Mouse (Mus musculus) lung, embryonic 14.5 days (tissue): Measurements from ENCODE around the gene Tmem150c. TPM values are rescaled to one million over a fixed set of nuclear protein-coding genes. Genes with fewer than 3 reads are reported as not detected.

Source experiments
- ATAC-seq: fragments of 200-750 bp; cut with Nextera tagmentation; 2 replicates; pipeline ENCODE4 v1.8.0; 2017; ENCODE audit warnings: mild to moderate bottlenecking, moderate TSS enrichment, moderate library complexity; ENCODE audit not compliant: insufficient read depth
- DNase-seq: peaks from one replicate; pipeline ENCODE4 v3.0.0-alpha.2; 2015
- H3K27ac ChIP-seq: fragments of 300-500 bp; sonication (generic); 2 replicates; pipeline ENCODE4 v1.5.1; 2014; ENCODE audit warnings: low read depth, mild to moderate bottlenecking, moderate library complexity
- H3K27me3 ChIP-seq: fragments of 300-500 bp; sonication (generic); 2 replicates; pipeline ENCODE4 v1.6.1; 2014; ENCODE audit warnings: low read length, control low read depth; ENCODE audit not compliant: insufficient read depth
- H3K36me3 ChIP-seq: fragments of 300-500 bp; sonication (generic); 2 replicates; pipeline ENCODE4 v1.6.1; 2014; ENCODE audit warnings: control low read depth; ENCODE audit not compliant: insufficient read depth
- H3K4me1 ChIP-seq: fragments of 300-500 bp; sonication (generic); 2 replicates; pipeline ENCODE4 v1.6.1; 2014; ENCODE audit warnings: antibody characterized with exemption, control low read depth; ENCODE audit not compliant: insufficient read depth
- H3K4me2 ChIP-seq: fragments of 300-500 bp; sonication (generic); 2 replicates; pipeline ENCODE4 v1.6.1; 2014; ENCODE audit warnings: mild to moderate bottlenecking
- H3K4me3 ChIP-seq: fragments of 300-500 bp; sonication (generic); 2 replicates; pipeline ENCODE4 v1.5.1; 2014; ENCODE audit warnings: low read depth, low read length
- H3K9ac ChIP-seq: fragments of 300-500 bp; sonication (generic); 2 replicates; pipeline ENCODE4 v1.6.1; 2014
- H3K9me3 ChIP-seq: fragments of 300-500 bp; sonication (generic); 2 replicates; pipeline ENCODE4 v1.6.1; 2016; ENCODE audit warnings: low read depth, low read length, control low read depth
- CTCF ChIP-seq: IDR thresholded peaks from 2 replicates; pipeline ENCODE4 v1.5.1; 2016; ENCODE audit warnings: antibody characterized with exemption, low read depth
- WGBS: fragments of 180-500 bp; shearing (Covaris S2); extraction: QIAGEN DNeasy Blood & Tissue Kit; methylation state at CpG from one replicate; pipeline ENCODE4 v1.1.7; 2014; 5-methylcytosine and 5-hydroxymethylcytosine counted together
- polyA plus RNA-seq: library from polyadenylated mRNA; unstranded; fragments of >200 nt; fragmentation: Nextera tagmentation; extraction: Ambion mirVana; gene quantifications from 2 replicates; pipeline ENCODE4 v1.2.1, GENCODE M21; 2014

Gene Tmem150c
- polyA plus RNA-seq, 1 experiment from 2014 or later: 3.3 TPM

DNA sequence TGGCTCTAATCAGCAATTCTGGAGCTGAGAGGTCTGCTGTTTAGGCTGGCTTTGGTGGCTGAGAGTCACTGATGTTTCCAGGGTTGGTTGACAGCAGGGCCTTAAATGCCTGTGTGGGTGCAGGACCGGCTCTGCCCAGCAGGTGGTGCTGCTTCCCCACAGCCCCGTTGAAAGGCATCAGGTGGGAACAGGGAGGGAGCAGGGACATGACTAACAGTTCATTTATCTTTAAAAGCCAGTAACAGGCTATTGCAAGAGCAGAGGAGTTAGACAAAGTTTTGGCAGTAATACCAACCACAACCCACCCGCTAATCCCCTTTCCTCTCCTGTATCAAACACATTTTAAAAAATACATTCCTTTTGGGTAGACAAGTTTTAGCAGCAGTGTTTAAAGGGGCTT lies 89.4 kb downstream of the Tmem150c start:
- TF ChIP-seq CTCF: peak; percentile 99
- peaks cover 46% of the 10 kb centered on the region for H3K36me3 ChIP-seq
- ATAC-seq (peak; percentile 66; the same call in 1 of the 2 replicates), DNase-seq (peak; percentile 90)
- no peak overlapping the region for H3K4me3 ChIP-seq
- WGBS: 10% methylated on average over 3 of the region's 3 CpGs
- no peak overlapping the region for H3K9ac ChIP-seq
- no peaks in the 10 kb centered on the region for H3K9me3 ChIP-seq
- no peak overlapping the region for H3K4me2 ChIP-seq
- H3K27me3 ChIP-seq: no peaks in the 10 kb centered on the region
- H3K4me1 ChIP-seq: no peaks in the 10 kb centered on the region
- H3K27ac ChIP-seq: no peak overlapping the region

- Histone ChIP-seq H3K4me2 (no peak overlapping the region), H3K4me1 (no peaks in the 10 kb centered on the region), H3K27ac (no peak overlapping the region), H3K9ac (no peak overlapping the region), H3K36me3 (peaks cover 46% of the 10 kb centered on the region), H3K9me3 (no peaks in the 10 kb centered on the region), H3K27me3 (no peaks in the 10 kb centered on the region), H3K4me3 (no peak overlapping the region)
- DNase-seq (no peak), ATAC-seq (no peak)
- WGBS: 93% methylated on average over 2 of the region's 2 CpGs
- no peak for TF ChIP-seq CTCF
These were observed 90.1 kb downstream of the Tmem150c start for GRCm38 (mm10) chr5:100069526-100069925.

- H3K27me3 ChIP-seq: no peaks in the 10 kb centered on the region
- no peaks in the 10 kb centered on the region for H3K4me1 ChIP-seq
- 92% methylated on average over 16 of the region's 16 CpGs for WGBS
- H3K9ac ChIP-seq: no peak overlapping the region
- DNase-seq (no peak), ATAC-seq (no peak)
- no peak overlapping the region for H3K4me2 ChIP-seq
- no peaks in the 10 kb centered on the region for H3K9me3 ChIP-seq
- peaks cover 50% of the 10 kb centered on the region for H3K36me3 ChIP-seq
- no peak overlapping the region for H3K4me3 ChIP-seq
- no peak overlapping the region for H3K27ac ChIP-seq
- no peak for TF ChIP-seq CTCF
These were observed 92.0 kb downstream of the Tmem150c start for GRCm38 (mm10) chr5:100067579-100067978.

DNA sequence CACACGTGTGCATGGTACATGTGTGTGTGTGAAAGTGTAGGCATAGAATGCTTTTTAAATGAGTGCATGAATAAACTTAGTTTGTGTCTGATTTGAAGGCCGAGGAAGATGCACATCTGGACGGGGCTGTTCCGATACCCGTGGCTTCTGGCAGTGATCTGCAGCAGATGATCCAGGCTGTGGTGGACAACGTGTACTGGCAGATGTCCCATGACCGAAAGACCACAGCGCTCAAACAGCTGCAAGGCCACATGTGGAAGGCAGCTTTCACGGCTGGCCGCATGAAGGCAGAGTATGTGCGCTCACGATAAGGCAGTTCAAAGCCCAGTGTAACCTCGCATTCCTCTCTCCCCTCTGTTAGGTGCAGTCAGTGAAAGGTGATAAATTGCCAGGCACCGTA lies 98.7 kb downstream of the Tmem150c start:
- Histone ChIP-seq H3K27me3 (no peaks in the 10 kb centered on the region), H3K27ac (no peak overlapping the region), H3K4me3 (no peak overlapping the region), H3K9ac (no peak overlapping the region), H3K4me2 (no peak overlapping the region), H3K4me1 (no peaks in the 10 kb centered on the region), H3K9me3 (no peaks in the 10 kb centered on the region), H3K36me3 (peaks cover 57% of the 10 kb centered on the region)
- DNase-seq (no peak), ATAC-seq (no peak)
- no peak for TF ChIP-seq CTCF
- WGBS: 84% methylated on average over 14 of the region's 14 CpGs

DNA sequence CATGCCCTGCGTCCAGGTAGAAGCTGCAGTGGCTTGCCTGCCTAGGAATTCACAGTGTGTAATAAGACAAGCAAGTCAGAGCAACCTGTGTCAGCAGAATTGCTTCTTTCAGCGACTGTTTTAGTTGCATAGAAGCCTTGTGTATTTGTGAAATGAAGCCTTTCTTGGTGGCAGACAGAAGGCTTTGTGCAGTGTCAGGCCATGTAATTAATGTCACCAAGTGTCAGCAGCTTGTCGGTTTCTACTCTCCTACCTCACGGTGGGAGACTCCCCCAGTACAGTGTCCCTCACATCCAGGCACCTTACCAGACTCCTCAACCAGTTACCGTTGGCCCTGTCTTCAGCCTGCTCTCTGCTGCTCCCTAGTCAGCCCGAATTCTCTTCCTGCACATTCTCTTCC lies 100.3 kb downstream of the Tmem150c start:
- DNase-seq: no peak
- H3K4me2 ChIP-seq: no peak overlapping the region
- no peaks in the 10 kb centered on the region for H3K9me3 ChIP-seq
- ATAC-seq: no peak
- H3K4me1 ChIP-seq: no peaks in the 10 kb centered on the region
- H3K36me3 ChIP-seq: peaks cover 51% of the 10 kb centered on the region
- no peak overlapping the region for H3K9ac ChIP-seq
- 76% methylated on average over 6 of the region's 6 CpGs for WGBS
- H3K27ac ChIP-seq: no peak overlapping the region
- H3K4me3 ChIP-seq: no peak overlapping the region
- TF ChIP-seq CTCF: no peak
- no peaks in the 10 kb centered on the region for H3K27me3 ChIP-seq

- H3K36me3 ChIP-seq: peaks cover 45% of the 10 kb centered on the region
- TF ChIP-seq CTCF: no peak
- ATAC-seq (no peak), DNase-seq (no peak)
- WGBS: 72% methylated on average over 6 of the region's 6 CpGs
- no peak overlapping the region for H3K4me2 ChIP-seq
- H3K27ac ChIP-seq: no peak overlapping the region
- no peaks in the 10 kb centered on the region for H3K27me3 ChIP-seq
- no peaks in the 10 kb centered on the region for H3K4me1 ChIP-seq
- H3K9ac ChIP-seq: no peak overlapping the region
- H3K9me3 ChIP-seq: no peaks in the 10 kb centered on the region
- H3K4me3 ChIP-seq: no peak overlapping the region
These were observed 100.9 kb downstream of the Tmem150c start for GRCm38 (mm10) chr5:100058729-100059128.

DNA sequence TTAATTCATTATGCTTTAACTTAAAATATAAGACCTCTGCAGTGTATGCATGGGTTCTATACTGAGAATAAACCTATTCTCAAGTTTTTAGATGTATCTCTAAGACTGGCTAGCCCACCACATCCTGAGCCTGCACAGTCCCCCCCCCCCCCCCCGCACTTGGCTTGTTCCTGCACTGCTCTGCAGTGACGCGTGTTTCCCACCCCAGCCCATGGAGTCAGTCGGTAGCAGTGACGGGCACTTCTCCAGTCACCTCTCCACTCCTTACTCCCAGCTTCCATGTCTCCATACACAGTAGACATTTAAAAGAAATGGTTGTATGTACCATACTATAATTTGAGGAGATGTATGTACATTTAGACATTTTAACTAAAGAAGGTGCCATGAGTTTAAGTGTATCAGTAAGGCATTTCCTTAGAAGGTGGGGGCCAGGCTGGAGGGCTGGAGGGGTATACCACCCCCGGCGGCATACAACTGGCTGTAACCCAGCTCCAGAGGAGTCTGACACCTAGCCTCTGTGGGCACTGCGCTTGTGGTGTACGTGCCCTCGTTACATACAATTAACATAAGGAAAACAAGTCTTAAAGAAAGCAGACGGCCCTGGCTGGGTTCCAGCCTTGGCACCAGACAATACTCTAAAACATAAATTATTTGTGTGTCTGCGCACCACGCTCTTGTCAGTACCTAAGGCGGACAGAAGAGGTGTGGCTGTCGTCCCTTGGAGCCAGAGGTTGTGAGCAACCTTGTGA lies 102.0 kb downstream of the Tmem150c start:
- WGBS: 73% methylated on average over 14 of the region's 15 CpGs
- no peaks in the 10 kb centered on the region for H3K9me3 ChIP-seq
- no peaks in the 10 kb centered on the region for H3K27me3 ChIP-seq
- ATAC-seq (no peak), DNase-seq (no peak)
- no peak for TF ChIP-seq CTCF
- H3K4me2 ChIP-seq: no peak overlapping the region
- H3K4me3 ChIP-seq: no peak overlapping the region
- H3K27ac ChIP-seq: no peak overlapping the region
- no peaks in the 10 kb centered on the region for H3K4me1 ChIP-seq
- H3K9ac ChIP-seq: no peak overlapping the region
- H3K36me3 ChIP-seq: peaks cover 35% of the 10 kb centered on the region
